Mouse (Mus musculus): ENCODE results near the gene Pp2d1.

Gene Pp2d1

DNA sequence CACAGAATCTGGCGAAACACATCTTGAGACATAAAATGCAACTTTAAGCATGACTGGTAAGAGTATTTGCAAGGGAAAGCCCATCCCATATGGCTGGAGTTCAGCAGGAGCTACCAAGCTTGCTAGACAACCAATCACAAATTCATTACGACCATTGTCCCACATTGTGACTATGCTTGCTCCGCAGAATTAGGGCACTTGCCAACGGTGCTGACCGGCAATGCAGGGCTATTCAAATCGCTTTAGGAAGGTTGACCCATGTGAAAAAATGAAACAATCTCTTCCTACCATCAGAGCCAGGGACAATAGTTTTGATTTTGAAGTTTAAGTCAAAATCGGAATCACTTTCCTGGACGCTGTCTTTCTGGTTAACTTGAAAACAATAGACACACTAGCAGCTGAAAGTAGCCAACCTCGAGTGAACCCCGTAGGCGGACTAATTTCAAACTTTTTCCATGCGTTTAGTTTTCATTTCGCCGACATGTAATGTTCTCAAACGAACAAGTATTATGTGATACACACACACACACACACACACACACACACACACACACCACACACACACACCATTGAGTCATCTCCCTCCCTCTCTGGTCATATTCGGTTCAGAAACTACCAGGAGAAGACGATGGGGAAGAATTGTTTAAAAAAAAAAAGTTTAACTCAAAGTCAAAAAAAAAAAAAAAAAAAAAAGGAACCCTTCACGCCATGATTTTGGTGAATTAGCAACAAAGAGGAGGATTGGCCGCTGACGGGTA is 27.1 kb upstream of the Pp2d1 start, which contains the start of gene Kat2b:
TSS of gene Kat2b (plus strand) at position 701 of the 758 bp plus-strand sequence.
- CTCF ChIA-PET = interaction anchor here (0.7 kb wide), 1 partner anchor 19 kb away, joined by 5 read pairs; no protein-coding TSS in a partner anchor

DNA sequence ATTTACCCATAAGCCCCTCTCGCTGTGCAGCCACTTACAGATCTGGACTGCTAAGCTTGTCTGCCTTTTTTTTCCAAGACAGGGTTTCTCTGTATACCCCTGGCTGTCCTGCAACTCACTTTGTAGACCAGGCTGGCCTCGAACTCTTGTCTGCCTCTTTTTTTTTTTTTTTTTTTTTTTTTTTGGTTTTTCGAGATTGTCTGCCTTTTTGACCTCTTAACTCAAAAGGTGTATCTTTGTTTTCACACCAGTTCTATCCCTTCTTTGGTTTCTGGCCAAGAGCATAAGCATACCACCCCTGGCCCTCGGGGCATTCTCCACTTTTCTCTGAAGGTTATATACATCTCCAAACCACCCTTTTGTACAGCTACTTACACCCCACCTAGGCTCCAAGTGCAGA is 25.6 kb upstream of the Pp2d1 start:
- CTCF ChIA-PET = interaction anchor here (0.7 kb wide), 1 partner anchor 18 kb away, joined by 8 read pairs; no protein-coding TSS in a partner anchor

DNA sequence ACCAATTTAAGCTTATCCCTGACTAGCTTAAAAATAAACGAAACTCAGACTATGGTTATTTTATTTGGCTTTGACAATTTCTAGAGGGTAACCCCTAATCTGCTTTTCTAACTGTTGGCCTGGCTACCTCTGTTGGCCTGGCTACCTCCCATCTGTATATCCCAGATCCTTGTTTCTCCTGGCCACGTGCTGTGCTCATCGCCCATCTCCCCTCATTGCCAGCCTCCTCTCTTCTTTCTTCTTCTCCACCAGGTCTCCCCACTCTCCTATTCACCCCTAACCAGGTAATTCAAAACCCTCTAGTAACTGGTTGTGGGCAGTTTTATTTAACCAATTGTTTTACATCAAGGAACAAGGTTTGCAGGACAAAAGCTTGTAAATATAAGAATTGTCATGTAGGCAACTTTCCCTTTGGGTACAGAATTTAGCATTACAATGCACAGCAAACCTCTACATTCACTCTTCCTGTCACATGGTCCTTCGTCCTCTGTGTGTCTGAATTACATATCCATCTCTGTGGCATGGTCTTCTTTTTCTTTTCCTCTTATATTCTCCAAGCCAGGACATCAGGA is 22.3 kb upstream of the Pp2d1 start:
- CTCF ChIA-PET = no interaction called here

DNA sequence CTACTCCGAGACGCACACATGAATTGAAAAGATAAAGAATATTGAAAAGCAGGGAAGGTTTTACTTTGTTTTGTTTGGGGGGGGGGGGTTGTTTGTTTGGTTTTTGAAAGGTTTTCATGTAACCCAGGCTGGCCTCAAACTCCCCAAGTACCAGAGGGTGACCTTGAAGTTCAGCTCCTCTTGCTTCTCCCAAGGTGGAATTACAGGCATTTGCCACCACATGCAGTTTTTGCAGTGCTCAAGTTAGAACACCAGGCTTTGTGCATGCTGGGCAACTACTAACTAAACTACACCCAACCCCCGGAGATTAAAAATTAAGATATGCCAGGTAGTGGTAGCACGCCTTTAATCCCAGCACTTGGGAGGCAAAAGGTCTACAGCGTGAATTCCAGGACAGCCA is 20.4 kb upstream of the Pp2d1 start:
- CTCF ChIA-PET = no interaction called here

DNA sequence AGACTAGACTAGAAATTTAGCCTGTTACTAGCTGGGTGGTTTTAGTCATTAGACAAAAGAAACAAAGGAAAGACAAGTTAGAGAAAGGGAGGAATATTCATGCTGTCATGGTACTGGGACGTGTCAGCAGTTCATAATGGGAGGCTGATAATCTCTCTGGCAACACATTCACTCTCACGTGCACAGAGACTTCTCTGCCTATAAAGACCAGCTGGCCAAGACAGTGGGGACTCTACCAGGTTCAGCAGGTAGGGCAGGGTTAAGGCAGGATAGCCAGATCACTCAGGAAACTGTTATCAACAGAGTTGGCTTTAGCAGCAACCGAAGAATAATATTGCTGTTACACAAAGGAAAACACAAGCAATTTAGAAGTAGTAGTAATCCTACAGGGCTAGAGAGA is 18.2 kb upstream of the Pp2d1 start:
- CTCF ChIA-PET = no interaction called here

DNA sequence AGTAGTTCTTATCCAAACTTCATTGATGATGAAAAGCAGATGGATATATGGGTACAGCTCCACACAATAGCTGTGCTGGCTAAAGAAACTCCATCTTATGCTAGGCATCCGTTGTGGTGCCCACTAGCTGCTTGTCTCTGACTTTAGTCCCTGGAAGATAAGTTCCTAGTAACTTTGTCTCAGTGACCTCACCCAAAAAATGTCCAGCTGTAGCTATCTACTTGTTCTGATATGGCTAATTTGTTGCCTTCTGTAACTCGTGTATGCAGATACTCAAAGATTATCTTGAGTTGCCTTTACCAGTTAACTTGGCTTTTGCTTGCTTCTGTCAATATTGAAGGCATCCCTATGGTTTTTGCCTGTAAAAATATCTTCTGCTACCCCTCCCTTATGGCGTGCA is 15.6 kb upstream of the Pp2d1 start:
- CTCF ChIA-PET = interaction anchor here (0.7 kb wide), 1 partner anchor 42 kb away, joined by 11 read pairs; no protein-coding TSS in a partner anchor

DNA sequence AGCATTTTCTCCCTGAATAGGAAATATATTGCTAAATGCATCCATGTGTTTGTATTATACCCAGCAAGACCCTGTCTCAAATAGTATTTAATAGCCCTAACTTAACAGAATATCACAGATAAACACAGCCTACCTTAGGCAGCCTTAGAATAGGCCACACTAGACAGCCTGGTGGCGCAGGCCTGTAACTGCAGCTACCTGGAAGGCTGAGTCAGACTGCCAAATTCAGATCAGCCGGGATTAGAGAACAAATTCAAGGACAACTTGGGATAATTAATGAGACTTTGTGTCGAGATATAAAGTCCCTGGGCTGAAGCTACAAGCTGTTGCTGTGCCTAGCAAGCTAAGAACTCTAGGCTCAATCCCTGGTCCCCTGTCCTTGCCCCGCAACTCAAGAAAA is 14.8 kb upstream of the Pp2d1 start:
- CTCF ChIA-PET = no interaction called here

DNA sequence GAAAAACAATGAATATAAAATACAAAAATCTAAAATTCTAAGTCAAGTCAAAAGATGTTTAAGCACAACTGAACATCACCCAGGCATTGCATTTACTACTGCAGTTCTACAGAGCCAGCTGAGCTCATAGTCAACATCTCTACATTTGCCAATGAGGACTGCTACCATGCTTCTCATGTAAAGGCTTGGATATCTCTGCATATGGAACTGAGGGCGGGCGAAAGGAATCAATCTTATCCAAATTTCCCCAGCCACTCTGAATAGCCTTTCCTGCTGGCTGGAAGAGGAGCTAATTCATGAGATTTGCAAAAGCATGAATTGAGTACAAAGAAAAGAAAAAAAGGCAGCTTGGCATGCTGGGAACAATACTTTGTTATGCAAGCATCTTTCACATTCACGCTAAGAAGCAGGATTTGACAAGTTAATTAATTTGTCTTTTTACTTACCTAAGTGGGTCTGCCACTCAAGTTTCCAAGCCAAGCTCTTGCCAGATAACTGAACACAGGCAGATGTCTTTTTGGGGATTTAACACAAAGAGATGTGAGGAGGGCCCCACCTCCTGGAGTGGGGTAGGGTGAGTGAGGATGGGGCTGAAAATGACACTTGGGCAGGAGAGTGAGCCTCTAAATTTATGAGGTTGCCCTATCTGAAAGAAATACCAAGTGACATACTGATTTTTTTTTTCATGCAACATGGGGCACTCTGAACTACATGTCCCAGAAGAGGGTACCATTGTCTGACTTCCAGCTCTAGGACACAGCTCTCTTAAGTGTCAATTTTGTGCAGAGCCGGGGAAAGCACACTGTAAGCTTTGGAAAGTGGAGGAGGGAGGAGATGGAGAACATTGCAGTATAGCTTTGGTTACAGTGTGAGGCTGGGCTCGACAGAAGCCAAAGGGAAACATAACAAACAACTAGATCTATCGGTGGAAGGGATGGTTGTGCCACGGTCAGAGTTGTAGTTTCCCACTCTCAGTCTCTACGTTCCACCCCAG is 12.4 kb upstream of the Pp2d1 start:
- CTCF ChIA-PET = no interaction called here

DNA sequence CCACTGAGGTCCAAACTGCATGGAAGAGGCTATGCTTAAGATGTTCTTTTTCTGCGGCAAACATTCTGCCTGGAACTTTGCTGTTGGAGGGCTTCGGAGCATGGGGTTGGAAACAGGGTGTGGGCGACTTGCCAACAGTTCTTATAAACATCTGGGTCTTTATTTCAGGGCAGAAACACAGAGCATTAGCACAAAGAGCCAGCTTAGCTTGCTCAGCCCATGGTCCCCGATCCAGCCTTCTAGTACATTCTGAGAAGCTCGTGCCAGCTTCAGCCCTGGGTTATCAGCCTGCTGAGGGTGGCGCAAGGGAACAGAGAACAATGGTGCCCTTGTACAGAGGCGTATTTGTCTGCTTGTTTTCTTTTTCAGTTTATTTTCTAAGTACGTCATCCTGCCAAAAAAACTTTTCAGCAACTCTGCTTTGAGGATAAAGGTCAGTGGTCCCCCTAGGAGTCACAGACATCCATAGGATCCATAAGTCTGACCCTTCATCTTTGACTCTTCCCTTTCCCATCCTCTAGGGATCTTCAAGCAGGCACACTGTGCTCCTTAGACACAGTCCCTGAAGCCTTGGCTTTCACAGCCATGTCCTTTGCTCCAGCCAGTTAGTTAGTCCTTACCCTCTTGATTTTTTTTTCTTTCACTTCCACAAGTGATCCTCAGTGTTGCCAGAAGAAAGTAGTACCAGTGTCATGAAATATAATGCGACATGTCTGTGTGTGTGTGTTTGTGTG is 4.5 kb upstream of the Pp2d1 start:
- CTCF ChIA-PET = no interaction called here

DNA sequence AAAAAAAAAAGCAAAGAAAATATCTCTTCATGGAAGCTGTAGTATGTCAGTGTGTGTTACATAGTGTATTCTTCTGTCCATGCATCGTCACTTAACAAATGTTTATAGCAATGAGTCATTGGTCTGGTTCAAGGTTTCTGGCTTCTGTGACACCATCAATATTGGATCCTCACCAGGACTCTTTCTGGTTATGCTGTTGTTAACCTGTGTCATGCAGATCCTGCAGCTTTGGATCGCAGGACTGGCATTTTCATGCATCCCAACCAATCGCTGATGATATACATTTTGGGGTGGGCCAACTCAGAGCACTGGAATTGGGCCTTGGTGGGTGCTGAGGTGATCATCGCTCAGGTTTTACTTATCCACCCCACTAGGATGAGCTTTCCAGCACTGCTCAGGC is 3.3 kb upstream of the Pp2d1 start:
- CTCF ChIA-PET = interaction anchor here (1.1 kb wide), 1 partner anchor 35 kb away, joined by 4 read pairs; no protein-coding TSS in a partner anchor

DNA sequence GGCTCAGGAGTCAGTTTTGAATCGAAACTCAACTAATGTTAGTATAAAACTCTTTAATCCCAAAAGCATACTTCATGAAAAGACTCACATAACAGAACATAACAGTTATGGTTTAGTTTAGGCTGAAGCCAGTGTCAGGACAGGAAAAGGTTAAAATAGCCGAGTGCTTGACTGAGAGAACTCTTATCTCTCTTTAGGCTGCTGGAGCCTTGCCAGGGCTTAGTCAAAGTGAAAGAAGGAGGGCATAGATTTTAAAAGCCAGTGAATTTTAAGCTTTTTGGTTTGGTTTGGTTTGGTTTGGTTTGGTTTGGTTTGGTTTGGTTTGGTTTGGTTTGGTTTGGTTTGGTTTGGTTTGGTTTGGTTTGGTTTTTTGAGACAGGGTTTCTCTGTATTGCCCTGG is 6.8 kb downstream of the Pp2d1 start:
- CTCF ChIA-PET = interaction anchor here (0.7 kb wide), 1 partner anchor 18 kb away, joined by 3 read pairs; no protein-coding TSS in a partner anchor

DNA sequence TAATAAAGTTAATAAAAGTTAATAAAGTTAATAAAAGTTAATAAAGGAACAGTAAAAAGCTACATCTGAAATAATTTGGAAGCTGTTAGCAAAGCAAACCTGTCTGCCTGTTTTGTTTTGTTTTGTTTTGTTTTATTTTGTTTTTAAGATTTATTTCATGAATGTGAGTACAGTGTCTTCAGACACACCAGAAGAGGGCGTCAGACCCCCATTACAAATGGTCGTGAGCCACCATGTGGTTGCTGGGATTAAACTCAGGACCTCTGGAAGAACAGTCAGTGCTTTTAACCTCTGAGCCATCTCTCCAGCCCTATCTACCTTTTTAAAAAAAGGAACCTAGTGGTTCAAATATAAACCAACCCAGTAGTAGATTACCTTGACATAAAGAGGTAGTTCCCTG is 8.1 kb downstream of the Pp2d1 start:
- CTCF ChIA-PET = no interaction called here

DNA sequence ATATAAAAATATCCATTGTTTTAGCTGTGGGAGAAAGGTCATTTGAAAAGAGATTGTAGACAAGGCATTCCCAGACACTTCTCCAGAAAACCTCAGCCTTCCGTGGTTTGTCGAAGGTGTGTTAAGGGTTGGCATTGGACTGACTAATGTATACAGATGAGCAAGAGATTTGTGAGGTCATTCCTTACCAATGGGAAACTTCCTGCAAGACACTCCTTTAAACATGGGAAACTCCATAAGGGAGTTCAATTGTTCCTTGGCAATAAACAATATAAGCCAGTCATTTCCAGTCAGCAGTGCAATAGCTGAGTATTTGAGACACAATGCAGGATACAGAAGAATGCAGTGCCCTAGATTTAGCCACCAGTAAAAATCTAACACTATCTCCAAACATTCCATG is 11.2 kb downstream of the Pp2d1 start:
- CTCF ChIA-PET = no interaction called here

DNA sequence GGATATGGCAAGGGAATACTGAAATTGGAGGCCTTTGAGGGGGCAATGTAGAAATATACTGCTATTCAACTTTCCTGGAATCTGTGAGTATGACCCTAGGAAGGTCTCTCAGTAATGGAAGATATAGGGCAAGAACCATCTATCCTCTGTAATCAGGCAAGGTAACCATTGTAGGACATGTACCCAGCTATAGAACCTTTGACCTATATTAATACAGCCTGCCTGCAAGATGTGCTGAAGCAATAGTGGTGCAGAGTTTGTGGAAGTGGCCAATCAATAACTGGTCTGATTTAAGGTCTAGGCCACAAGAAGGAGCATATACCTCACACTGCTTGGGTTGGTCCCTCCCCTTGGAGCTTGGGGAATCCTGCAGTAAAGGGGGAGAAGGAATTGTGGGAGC is 18.7 kb downstream of the Pp2d1 start:
- CTCF ChIA-PET = no interaction called here

DNA sequence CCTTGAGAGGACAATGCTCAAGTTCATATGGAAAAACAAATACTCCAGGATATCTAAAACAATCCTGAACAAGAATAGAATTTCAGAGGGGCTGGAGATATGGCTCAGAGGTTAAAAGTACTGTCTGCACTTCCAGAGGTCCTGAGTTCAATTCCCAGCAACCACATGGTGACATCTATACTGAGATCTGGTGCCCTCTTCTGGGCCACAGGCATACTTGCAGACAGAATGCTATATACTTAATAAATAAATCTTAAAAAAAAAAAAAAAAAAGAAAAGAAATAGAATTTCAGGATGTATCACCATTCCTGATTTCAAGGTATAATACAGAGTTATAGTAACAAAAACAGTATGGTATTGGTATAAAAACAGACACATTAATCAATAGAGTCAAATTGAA is 19.9 kb downstream of the Pp2d1 start:
- CTCF ChIA-PET = no interaction called here

DNA sequence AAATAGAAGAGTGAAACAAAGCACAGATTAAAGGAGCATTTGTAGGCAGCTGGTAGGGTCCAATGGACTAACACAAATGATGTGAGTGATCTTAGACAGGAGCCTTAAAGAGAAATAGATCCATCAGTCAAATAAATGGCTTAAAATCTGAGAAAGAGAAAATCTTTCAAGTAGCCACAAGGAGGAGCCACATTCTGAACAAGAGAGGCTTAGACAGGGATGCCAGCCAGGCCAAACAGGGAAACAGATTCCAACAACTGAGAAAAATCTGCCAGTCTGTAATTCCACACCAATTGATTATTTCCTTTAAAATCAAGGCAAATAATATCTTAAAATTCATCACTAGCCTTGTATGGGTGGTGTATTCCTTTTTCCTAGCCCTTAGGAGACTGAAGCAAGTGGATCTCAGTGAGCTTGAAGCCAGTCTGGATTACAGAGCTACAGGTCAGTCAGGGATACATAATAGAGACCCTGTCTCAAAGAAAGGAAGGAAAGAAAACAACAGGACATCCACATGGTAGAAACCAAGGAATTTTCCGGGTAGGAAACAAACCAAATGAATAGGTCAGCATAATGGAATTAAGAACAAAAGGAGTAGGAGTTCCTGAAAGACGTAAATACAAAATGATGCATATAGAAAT is 26.8 kb downstream of the Pp2d1 start:
- CTCF ChIA-PET = interaction anchor here (0.6 kb wide), 1 partner anchor 446 kb away, joined by 4 read pairs; no protein-coding TSS in a partner anchor

DNA sequence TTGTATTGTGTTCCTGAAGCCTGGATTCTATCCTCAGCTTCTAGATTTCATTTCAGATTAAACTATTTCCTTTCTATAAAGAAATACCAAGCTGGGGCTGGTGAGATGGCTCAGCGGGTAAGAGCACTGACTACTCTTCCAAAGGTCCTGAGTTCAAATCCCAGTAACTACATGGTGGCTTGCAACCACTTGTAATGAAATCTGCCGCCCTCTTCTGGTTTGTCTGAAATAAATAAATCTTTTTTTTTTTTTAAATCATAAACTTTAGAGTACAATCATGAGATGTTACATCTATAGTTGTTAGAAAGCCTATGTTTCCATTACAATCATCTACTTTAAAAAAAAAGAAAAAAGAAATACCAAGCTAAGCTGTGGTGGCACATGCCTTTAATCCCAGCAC is 36.3 kb downstream of the Pp2d1 start:
- CTCF ChIA-PET = interaction anchor here (0.7 kb wide), 2 partner anchors 72 to 1161 kb away, joined by 3 to 5 read pairs; no protein-coding TSS in a partner anchor

DNA sequence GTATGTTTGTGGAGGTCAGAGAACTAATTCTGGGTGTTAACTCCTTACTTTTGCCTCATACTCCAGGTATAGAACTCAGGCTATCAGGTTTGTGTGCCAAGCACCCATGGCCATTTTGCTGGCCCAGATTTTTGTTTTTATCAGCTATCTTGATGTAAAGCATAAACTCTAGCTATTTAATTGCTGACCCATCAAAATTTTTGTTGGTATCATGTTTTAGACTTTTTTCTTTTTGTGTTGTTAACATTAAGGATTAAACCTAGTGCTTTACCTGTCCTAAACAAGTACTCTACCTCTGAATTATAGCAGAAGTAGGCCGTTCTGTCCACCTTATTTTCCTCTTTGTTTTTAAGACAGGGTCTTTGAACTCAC is 50.3 kb downstream of the Pp2d1 start:
- CTCF ChIA-PET = no interaction called here

DNA sequence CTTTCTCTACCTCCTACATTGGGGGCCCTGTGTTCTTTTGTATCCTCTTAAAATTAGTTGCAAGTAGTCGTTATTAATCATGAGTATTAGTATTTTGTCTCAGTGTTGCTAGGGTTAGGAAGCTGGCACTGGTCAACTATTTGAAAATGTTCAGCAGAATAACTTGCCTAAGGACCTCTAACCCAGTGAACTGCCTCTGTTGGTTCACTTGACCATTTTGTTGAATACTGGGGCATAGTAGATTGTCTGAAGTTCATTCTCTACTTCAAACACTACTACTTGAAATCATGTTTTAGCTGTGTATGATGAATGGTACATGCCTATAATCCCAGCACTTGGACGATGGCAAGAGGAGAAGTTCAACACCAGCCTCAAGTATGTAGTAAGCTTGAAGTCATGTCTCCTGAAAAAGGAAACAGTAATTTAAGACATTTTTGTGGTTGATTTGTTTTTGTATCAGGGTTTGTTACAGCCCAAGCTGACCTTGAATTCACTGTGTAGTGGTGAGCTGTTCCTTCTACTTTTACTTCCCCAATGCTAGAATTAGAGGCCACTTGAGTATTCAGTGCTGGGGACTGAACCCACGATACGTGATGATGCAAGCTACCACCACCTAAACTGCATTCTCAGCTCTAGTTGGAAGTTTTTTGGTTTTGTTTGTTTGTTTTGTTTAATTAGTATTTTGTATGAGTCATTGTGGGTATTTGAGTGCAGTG is 50.8 kb downstream of the Pp2d1 start:
- CTCF ChIA-PET = no interaction called here

DNA sequence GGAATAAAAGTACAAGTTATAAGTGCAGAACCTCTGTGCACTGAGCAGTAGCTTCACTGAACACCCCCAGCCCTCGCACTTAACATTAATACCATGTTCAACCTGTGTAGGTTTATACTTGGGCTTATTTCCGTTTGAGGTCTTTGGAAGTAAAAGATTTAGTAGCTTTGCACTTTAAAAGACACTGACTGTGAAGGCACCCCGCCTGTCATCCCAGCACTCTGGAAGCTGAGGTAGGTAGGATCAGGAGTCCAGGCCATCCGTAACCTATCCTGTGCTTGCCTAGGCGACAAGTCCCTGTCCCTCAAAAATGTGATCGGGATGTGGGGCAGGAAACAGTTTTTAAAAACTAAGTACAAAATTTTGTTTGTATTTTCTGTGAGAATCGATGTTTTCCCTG is 58.8 kb downstream of the Pp2d1 start:
- CTCF ChIA-PET = no interaction called here

Data from spleen, embryonic (tissue).